Mouse (Mus musculus) adrenal gland, adult 8-10 months (tissue): ENCODE data around the gene Abca6. TPM values are rescaled to one million over a fixed set of nuclear protein-coding genes. Genes with fewer than 3 reads are reported as not detected.

Experiments
- DNase-seq: peaks from one replicate; pipeline ENCODE4 v3.0.0; 2022
- total RNA-seq, 4 experiments: library from RNA; stranded (reverse); gene quantifications; 2 replicates each; pipeline ENCODE4 v1.2.4; 2022

The Abca6 gene
- total RNA-seq, result 1 to 10 TPM; 2.9 to 6.2 (median 4.0) TPM

GRCm38 (mm10) chr11:110251534-110251933 lies at the start of gene Abca6:
TSS of gene Abca6 (minus strand) at chr11:110251776.
- DNase-seq, result no peak

GRCm38 (mm10) chr11:110297917-110298533 lies 46.4 kb upstream of the Abca6 start:
- DNase-seq, result no peak

- DNase-seq, result no peak
These were observed 39.0 kb upstream of the Abca6 start for GRCm38 (mm10) chr11:110290586-110290985.

GRCm38 (mm10) chr11:110288423-110288822 lies 36.8 kb upstream of the Abca6 start:
- no peak for DNase-seq

GRCm38 (mm10) chr11:110287694-110288093 lies 36.1 kb upstream of the Abca6 start:
- DNase-seq, result no peak

GRCm38 (mm10) chr11:110286331-110286730 lies 34.8 kb upstream of the Abca6 start:
- no peak for DNase-seq

GRCm38 (mm10) chr11:110284849-110285248 lies 33.3 kb upstream of the Abca6 start:
- DNase-seq, result no peak

- DNase-seq, result no peak
These were observed 32.7 kb upstream of the Abca6 start for GRCm38 (mm10) chr11:110284185-110284787.

- DNase-seq, result no peak
These were observed 23.2 kb upstream of the Abca6 start for GRCm38 (mm10) chr11:110274794-110275193.

GRCm38 (mm10) chr11:110271745-110272144 lies 20.2 kb upstream of the Abca6 start:
- DNase-seq, result no peak

GRCm38 (mm10) chr11:110268244-110268844 lies 16.8 kb upstream of the Abca6 start:
- DNase-seq, result peak; percentile 70

- no peak for DNase-seq
These were observed 15.7 kb upstream of the Abca6 start for GRCm38 (mm10) chr11:110267232-110267631.

GRCm38 (mm10) chr11:110266757-110267156 lies 15.2 kb upstream of the Abca6 start:
- DNase-seq, result peak; percentile 19

GRCm38 (mm10) chr11:110261867-110262266 lies 10.3 kb upstream of the Abca6 start:
- no peak for DNase-seq

GRCm38 (mm10) chr11:110257911-110258310 lies 6.3 kb upstream of the Abca6 start:
- DNase-seq, result no peak

- no peak for DNase-seq
These were observed 5.5 kb upstream of the Abca6 start for GRCm38 (mm10) chr11:110257061-110257460.

- DNase-seq, result no peak
These were observed 680 bp upstream of the Abca6 start for GRCm38 (mm10) chr11:110252256-110252655.

- peak; percentile 85 for DNase-seq
These were observed 6.8 kb downstream of the Abca6 start for GRCm38 (mm10) chr11:110244730-110245129.

GRCm38 (mm10) chr11:110237466-110237865 lies 14.1 kb downstream of the Abca6 start:
- DNase-seq, result no peak

GRCm38 (mm10) chr11:110232975-110233374 lies 18.6 kb downstream of the Abca6 start:
- no peak for DNase-seq

GRCm38 (mm10) chr11:110217118-110217517 lies 34.5 kb downstream of the Abca6 start:
- no peak for DNase-seq

- no peak for DNase-seq
These were observed 47.6 kb downstream of the Abca6 start for GRCm38 (mm10) chr11:110203930-110204329.

- no peak for DNase-seq
These were observed 52.7 kb downstream of the Abca6 start for GRCm38 (mm10) chr11:110198882-110199281.
